Mouse (Mus musculus): Measurements from ENCODE around the gene Homer2.

Gene Homer2

GRCm38 (mm10) chr7:81707471-81708140, at the start of gene Homer2:
Homer2 (minus strand) TSS chr7:81707527.
- DNase-seq (ENCODE audit: low spot score), result no peak

DNA sequence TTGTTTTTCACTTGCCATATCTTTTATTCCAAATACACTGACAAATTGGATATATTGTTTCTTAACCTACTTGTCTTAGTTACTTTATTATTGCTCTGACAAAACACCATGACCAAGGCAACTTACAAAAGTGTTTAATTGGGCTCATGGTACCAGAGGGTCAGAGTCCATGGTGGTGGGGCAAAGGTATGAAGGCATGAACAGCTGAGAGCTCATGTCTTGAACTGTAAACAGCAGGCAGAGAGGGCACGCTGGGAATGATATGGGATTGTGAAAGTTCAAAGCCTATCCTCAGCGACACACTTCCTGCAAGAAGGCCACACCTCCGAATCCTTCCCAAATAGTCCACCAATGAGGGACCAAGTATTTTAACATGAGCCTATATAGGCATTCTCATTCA, 40.6 kb upstream of the Homer2 start:
- DNase-seq (ENCODE audit: low spot score), result no peak

- DNase-seq (ENCODE audit: low spot score), result peak; percentile 53
These were observed 36.8 kb upstream of the Homer2 start for GRCm38 (mm10) chr7:81744145-81744544.

- no peak for DNase-seq (ENCODE audit: low spot score)
These were observed 32.7 kb upstream of the Homer2 start for GRCm38 (mm10) chr7:81740010-81740409.

- no peak for DNase-seq (ENCODE audit: low spot score)
These were observed 31.5 kb upstream of the Homer2 start for GRCm38 (mm10) chr7:81738720-81739385.

DNA sequence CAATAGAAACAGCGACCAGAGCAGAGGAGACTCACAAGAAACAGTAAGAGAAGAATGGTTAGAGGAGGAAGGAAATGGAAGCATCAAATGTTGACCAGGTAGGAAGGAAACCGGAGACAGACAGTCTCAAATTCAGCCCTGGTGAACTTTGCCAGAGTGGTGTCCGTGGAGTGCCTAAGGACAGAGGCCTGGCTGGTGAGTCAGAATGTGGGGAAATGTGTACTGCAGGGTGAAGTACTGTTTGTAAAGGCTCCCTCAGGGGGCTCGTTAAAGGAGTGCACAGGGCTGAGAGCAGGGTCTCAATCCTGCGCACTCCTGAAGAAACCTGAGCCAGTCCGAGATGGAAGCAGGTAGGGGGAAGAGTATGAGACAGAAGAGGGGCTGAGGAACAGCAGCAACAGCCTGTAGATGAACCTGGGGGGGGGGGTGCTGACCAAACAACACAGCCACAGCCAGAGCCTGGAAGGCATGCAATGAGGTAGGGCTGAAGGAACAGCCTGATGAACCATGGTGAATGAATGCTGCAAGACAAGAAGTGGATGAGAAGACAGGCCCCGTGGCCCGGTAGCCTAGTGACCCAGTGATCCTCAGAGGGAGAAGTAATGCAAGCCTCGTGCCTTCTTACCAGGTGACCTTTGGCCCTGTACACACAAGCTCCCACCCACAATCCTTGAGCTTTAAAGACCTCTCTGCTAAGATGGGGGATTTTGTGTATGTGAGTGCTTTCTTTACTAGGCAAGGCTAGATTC, 28.1 kb upstream of the Homer2 start:
- peak; percentile 26 for DNase-seq (ENCODE audit: low spot score)

DNA sequence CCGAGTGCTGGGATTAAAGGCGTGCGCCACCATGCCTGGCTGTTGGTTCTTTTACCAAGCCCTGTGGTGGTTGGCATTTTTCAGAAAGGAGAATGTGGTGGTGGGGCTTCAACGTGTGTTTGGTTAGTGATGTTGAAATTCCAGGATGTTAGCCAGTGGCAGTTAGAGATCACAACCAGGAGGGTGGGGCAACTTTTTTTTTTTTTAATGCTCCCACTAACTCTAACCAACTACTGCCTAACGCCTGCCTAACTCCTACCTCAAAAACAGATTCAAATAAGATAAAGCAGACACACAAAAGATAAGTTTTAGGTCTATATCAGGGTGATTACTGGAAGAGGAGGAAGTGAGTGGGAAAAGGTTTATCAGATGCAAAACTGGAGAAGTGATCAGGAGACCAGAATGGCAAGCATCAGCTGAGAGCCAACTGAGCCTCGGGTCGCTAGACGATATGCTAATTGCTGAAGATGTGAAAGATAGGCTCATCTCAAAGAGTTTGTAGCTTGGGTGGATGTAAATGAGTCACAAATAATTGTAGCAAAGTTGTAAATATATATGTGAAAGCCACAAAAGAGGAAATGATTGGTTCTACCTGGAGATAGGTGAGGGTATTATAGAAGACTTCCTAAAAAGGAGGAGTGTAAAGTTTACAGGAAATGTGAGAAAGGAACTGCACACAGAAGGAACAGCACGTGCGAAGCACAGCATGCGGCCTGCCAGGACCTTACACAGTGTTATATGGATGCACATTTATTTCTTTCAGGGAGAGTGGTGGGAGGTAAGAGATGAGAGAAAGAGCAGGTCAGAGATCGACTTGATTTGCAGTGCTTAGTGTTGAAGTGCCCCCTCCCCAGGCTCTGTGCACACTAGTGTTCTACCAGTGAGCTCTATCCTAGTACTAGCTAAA, 25.1 kb upstream of the Homer2 start:
- DNase-seq (ENCODE audit: low spot score), result no peak

GRCm38 (mm10) chr7:81731181-81731651, 23.9 kb upstream of the Homer2 start:
- DNase-seq (ENCODE audit: low spot score), result no peak

- DNase-seq (ENCODE audit: low spot score), result no peak
These were observed 22.5 kb upstream of the Homer2 start for GRCm38 (mm10) chr7:81729787-81730186.

DNA sequence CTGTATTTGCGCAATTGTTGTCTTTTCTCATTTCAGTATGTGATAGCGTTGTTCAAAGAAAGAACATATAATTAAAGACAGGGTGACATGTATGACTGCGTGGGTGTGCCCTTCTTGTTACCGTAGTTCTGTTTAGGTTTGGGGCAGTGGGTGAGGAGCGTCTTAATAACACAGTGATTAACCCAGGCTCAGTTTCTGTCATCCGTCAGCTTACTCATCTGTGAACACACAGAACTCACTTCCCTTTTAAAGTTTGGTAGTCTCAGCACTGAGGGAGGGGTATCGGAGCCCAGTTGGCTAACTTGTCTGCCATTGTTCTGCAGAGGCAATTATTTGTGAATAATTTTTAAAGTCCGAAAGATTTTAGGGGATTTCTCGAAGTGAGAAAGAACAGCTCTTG, 20.4 kb upstream of the Homer2 start:
- DNase-seq (ENCODE audit: low spot score), result no peak

DNA sequence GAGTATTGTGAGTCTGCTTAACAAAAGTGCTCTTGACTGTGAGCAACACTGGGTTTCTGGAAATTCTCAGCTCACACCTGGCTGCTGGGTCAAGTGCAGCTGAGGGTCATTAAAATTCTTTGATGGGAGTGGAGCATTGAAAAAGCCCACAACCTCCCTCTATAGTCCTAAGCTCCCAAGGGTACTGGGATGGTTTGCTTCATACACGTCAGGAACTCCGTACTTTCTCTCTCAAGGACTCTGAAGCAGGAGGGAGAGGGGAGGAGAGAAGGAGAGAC, 19.3 kb upstream of the Homer2 start:
- DNase-seq (ENCODE audit: low spot score), result no peak

DNA sequence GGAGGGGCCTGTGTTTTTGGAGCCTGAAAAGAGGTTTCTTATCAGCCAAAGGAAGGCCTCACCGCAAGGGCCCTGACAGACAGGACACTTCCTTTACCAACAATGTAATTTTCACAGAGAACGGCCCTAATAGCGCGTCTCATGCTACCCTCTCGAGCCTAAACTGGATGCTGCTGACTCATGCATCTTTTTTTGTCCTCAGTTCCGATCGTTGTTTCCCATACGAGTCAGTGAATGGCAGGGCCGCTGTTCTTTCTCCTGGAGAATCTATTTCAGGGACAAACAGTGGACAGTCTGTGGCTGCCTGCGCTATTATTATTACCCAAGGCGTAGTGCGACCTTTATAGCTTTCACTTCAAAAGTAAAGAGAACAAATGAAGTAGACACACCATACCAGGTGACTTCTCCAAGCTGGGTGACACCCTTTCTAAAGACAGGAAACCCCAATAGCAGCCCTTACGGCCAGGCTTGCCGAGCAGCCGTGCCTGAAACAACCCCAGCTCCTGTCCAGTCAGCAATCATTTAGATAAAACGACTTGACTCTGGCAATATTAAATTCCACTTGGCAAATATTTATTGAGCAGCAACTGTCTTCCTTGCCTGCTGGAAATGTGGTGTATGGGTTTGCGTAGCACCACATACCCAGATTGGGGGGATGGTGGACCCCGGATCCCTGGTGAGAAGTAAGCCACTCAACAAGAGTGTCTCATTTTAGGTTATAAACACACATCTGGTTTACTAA, 18.8 kb upstream of the Homer2 start:
- DNase-seq (ENCODE audit: low spot score), result no peak

DNA sequence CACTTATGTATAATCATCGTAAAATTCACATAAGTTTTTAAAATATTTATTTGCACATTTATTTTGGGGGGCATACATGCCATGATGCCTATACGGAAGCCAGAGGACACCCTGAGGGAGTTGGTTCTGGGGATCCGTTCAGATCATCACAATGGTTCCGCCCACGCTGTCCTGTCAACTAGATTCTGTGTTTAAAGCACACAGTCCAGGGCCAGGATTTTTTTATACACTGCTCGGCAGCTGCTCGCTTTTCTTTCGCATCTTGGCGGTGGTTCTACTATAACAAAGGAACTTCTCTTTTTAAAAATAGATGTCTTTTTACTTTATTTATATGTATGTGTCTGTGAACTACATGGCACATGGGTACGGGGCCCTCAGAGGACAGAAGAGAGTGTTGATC, 16.5 kb upstream of the Homer2 start:
- DNase-seq (ENCODE audit: low spot score), result no peak

DNA sequence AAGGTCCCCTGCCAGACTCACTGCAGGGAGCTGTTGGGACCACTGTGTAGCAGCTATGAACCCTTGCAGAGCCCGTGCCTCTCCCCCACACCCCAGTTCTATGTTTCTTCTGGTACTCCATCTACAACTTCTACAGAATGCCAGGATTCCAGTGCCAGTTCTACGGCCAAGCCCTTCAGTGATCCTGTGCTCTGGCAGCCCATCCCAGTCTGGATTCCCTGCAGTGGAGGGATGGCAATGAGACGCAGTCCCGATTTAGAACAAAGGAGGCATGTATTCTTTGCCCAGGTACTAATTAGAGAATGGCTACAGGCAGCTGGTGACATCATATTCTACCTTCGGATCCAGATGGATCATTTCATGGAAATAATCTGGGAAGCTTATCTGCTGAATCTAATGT, 13.9 kb upstream of the Homer2 start:
- no peak for DNase-seq (ENCODE audit: low spot score)

DNA sequence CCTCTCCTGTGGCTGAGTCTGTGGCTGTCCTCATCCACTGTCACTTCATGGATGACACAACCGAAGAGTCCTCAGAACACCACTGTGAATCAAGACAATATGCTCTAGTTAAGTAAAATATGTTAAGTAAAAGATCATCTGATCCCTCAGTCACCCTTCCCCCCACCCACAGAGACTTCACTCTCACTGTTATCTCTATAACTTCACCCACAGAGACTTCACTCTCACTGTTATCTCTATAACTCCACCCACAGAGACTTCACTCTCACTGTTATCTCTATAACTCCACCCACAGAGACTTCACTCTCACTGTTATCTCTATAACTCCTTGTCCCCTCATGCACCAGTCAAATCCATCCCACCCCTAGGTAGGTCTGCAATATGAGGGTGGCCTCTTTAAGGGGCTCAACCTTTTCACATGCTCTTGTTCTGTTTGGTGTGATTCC, 11.9 kb upstream of the Homer2 start:
- DNase-seq (ENCODE audit: low spot score), result no peak

- DNase-seq (ENCODE audit: low spot score), result no peak
These were observed 11.3 kb upstream of the Homer2 start for GRCm38 (mm10) chr7:81718657-81719056.

GRCm38 (mm10) chr7:81710166-81710565, 2.8 kb upstream of the Homer2 start:
- DNase-seq (ENCODE audit: low spot score), result no peak

- no peak for DNase-seq (ENCODE audit: low spot score)
These were observed 838 bp upstream of the Homer2 start for GRCm38 (mm10) chr7:81708165-81708564.

DNA sequence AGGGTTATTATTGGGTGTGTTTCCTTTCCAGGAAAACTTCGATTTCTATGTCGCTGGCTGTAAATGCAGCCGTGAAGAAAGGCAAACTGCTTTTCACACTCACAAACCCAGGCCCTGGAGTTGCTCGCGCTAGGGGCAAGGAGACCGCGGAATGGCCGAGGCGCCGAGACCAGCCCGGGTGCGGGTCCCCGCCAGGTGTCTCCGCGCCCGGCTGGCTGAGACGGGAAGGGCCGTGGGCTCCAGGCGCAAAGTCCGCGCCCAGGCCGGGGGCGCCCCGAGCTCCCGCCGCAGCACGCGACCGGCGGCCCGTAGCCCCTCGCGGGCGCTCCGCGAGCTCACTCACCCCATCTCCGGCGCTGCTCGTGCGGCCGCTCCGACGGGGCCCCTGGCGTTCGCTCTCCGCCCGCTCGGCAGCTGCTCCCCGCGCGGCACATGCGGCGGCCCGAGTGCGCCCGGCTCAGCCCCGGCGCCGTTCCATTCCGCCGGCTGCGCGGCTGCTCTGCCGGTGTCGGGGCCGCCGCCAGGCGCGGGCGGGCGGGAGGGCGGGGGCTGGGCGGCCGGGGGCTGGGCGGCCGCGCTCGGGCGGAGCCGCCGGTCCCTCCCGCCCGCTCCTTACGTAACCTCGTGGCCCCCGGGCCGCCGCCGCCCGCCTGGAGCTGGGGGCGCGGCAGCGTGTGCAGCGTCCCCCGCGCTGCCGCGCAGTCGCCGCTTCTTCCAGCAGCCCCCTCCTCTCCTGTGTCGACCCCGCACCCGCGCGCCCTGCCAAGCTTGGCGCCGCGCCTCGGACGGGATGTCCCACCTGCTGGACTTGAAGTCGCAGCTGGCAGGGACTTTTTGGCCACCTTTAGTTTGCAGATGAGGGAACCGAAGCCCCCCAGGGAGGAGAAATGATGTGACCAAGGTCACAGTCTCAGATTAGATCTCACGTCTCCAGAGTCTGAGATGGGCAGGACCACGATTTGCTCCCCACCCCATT, 623 bp downstream of the Homer2 start:
- DNase-seq (ENCODE audit: low spot score), result no peak

DNA sequence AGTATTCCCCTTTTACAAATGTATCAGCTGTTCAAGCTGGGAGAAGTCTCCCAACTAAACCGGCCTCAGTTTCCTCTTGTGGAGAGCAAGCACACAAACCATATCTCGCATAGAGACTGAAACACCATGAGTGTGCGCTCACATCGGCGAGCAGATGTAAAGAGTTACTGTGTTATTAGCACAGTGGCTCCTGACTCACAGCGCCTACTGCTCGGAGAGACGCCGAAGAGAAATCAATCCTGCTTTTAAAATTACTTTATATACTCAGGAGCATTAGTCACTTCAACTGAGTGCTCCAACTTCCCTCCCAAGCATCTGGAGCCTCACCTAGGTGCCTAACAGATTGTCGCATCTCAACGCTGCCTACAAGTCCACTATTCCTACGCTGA, 1.3 kb downstream of the Homer2 start:
- no peak for DNase-seq (ENCODE audit: low spot score)
